Mouse (Mus musculus): ENCODE data around the gene Slc16a12. TPM values are rescaled to one million over a fixed set of nuclear protein-coding genes. Genes with fewer than 3 reads are reported as not detected.

The Slc16a12 gene
- 0.74 and 1.8 TPM in 2 replicates for polyA plus RNA-seq (2021; fragmentation: Nextera tagmentation)
- long read RNA-seq, experiment 1, full-length matches to known transcripts: 3 of 4 reads
- long read RNA-seq, experiment 1, partial matches to known transcripts: 0 of 4 reads
- long read RNA-seq, experiment 1, other reads (novel, unspliced or antisense): 1 of 4 reads
- long read RNA-seq, experiment 2, full-length matches to known transcripts: 9 of 11 reads
- long read RNA-seq, experiment 2, partial matches to known transcripts: 0 of 11 reads
- long read RNA-seq, experiment 2, other reads (novel, unspliced or antisense): 2 of 11 reads

DNA sequence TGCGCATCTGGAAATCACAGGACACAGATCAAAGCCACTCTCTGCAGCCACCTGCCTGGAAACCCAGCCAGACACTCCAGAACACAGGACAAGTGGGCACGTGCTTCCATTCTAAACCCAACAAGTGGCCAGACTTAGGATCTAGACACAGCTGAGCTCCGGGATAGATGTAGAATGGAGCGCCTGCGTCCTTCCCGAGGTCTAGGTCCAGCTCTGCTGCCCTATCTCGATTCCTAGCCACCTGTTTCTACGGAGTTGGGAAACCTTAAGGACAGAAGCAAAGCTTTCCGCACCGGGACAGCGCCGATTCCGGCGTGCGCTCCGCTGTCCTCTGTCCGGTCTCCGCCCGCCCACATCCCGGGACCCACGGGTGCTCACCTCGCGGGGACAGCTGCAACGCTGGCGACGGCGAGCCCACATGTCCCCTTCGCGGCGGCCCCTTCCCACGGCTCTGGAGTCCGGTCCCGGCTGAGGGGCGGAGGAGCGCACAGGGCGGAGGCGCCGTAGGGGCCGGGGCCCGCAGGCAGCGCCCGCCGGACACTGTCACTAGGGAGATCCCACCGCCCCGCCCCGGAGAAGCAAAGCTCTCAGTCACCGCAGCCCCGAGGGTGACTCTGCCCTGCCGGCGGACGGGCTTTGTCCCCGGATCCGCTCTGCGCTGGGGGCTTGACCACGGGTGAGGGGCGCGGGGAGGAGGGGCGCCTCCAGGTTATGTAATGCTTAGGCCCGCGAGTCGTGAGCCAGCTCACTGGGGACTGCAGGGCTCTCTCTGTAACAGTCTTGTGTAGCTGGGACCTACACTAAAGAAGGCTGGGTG lies at the start of gene Slc16a12:
Gene Slc16a12 (minus strand): TSS at position 602 of the 817 bp plus-strand sequence.

DNA sequence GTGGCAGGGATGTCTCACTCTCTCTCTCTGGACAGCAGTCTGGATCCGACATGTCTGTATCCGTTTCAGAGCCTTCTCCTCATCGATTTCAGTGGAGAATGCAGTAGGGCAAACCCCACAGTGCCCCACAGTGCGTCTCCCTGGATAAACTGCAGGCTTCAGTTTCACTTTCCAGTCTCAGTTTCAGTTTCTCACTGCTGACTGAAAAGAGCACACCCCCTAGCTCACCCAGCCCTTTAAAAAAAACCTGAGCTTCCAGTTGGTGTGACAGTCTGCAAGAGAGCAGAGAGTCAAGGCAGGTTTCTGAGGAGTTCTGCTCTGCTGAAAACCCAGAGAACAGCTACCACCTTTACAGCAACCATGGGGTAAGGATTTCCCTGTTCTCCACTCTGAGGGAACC lies 106.5 kb downstream of the Slc16a12 start, which contains the start of the genes Ifit1bl2 and Ifit1:
Gene Ifit1bl2 (minus strand): TSS at position 121 of the 400 bp plus-strand sequence.
Gene Ifit1 (plus strand): TSS at position 249 of the 400 bp plus-strand sequence.

Small RNA genes lying within 50 kb of the gene (microRNA-seq; reads per million reads assigned to microRNA genes)
- gene Gm27476: not detected

Other genes with a start within 250 kb of the Slc16a12 start
- gene Lipa, start 219.8 kb downstream of the Slc16a12 start, polyA plus RNA-seq (2021; fragmentation: Nextera tagmentation): 13.3 and 14.4 TPM in 2 replicates
- 1.6 and 4.5 TPM in 2 replicates for gene Ifit2, start 196.6 kb downstream of the Slc16a12 start, polyA plus RNA-seq (2021; fragmentation: Nextera tagmentation)
- 18.7 and 44.0 TPM in 2 replicates for gene Ifit3, start 163.8 kb downstream of the Slc16a12 start, polyA plus RNA-seq (2021; fragmentation: Nextera tagmentation)
- gene Ifit1bl1, start 145.3 kb downstream of the Slc16a12 start, polyA plus RNA-seq (2021; fragmentation: Nextera tagmentation): 1.9 TPM in 2 replicates
- 5.8 and 14.4 TPM in 2 replicates for gene Ifit3b, start 139.3 kb downstream of the Slc16a12 start, polyA plus RNA-seq (2021; fragmentation: Nextera tagmentation)
- gene Ifit1bl2, start 106.5 kb downstream of the Slc16a12 start, polyA plus RNA-seq (2021; fragmentation: Nextera tagmentation): 0.26 and 0.46 TPM in 2 replicates
- 2.6 and 5.3 TPM in 2 replicates for gene Ifit1, start 106.4 kb downstream of the Slc16a12 start, polyA plus RNA-seq (2021; fragmentation: Nextera tagmentation)
- gene Pank1, start 132.2 kb upstream of the Slc16a12 start, polyA plus RNA-seq (2021; fragmentation: Nextera tagmentation): 4.5 and 5.9 TPM in 2 replicates
- gene Kif20b, start 175.1 kb upstream of the Slc16a12 start, polyA plus RNA-seq (2021; fragmentation: Nextera tagmentation): 0.34 and 0.54 TPM in 2 replicates